Mouse (Mus musculus) embryonic fibroblast, embryonic 13.5 days (primary cell): Measurements from ENCODE around the gene Arhgef3.

Experiments
- CTCF ChIP-seq: IDR thresholded peaks from 2 replicates; pipeline ENCODE4 v1.5.1; 2011; ENCODE audit warnings: mild to moderate bottlenecking, control low read depth, low read length, moderate library complexity, borderline replicate concordance; ENCODE audit not compliant: insufficient read depth
- POLR2A ChIP-seq: IDR thresholded peaks from 2 replicates; pipeline ENCODE4 v1.6.1; 2011; ENCODE audit warnings: low read depth, mild to moderate bottlenecking, control low read depth, low read length, moderate library complexity

DNA sequence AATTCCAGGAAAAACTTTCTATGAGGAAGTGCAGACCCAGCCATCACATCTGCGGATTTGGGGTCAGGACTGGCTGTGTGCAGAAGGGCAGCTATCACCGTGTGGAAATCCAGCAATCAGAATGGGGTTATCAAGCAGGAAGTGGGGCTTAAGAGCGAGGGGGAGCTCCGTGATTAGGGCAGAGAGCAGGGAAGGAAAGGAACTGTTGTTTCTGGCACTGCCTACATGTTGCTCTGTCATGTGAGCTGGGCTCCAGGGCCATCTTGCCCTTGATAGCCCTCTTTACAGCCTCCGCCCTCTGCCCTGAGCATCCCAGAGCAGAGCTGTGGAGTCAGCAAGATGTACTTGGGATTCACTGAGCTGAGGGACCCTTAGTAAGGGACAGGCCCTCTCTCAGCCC, 71.2 kb downstream of the Arhgef3 start:
- TF ChIP-seq CTCF (no peak), POLR2A (no peak)
